Mouse (Mus musculus): ENCODE measurements around the gene Lingo4. TPM values are rescaled to one million over a fixed set of nuclear protein-coding genes. Genes with fewer than 3 reads are reported as not detected.

The Lingo4 gene
- polyA plus RNA-seq, 1 experiment = not detected

DNA sequence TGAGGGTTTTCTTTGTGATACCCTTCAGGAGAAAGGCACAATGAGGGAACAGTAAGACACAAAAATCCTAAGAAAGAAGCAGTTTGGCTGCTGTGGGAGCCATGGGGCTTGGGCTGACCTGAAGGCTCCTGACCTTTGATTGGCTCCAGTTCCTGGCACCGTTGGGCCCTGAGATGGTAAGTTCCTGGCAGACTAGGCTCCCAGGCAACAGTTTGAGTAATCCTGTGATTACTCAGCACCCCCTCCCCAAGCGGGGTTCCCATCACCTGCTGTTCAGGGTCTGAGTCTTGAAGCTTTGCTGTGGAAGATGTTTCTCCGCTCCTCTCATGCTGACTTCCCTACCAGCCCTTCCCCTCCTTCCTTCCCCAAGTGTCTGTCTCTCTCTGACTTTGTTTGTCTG lies 14.8 kb upstream of the Lingo4 start:
- TF ChIP-seq USF1 (IDR thresholded peaks at IDR 0.05; ENCODE audit: low read depth) (no peak), MYOG (IDR thresholded peaks at IDR 0.05; ENCODE audit: control insufficient read depth in 1 of 3, insufficient read depth in 1 of 3, insufficient read length in 2 of 3, low read depth in 2 of 3) (no peak), SRF (IDR thresholded peaks at IDR 0.05; ENCODE audit: control insufficient read depth, insufficient read length, low read depth) (no peak), E2F4 (IDR thresholded peaks at IDR 0.05; ENCODE audit: insufficient read depth) (no peak), MYOD1 (IDR thresholded peaks at IDR 0.05; ENCODE audit: control insufficient read depth in 1 of 3, insufficient read length in 2 of 3, low read depth in 2 of 3) (no peak), POLR2AphosphoS2 (IDR thresholded peaks at IDR 0.05; ENCODE audit: insufficient read length, low read depth) (no peak), TCF12 (IDR thresholded peaks at IDR 0.05; ENCODE audit: insufficient read depth, poor library complexity, severe bottlenecking) (no peak), MAX (IDR thresholded peaks at IDR 0.05; ENCODE audit: low read depth) (no peak), POLR2A (IDR thresholded peaks at IDR 0.05; ENCODE audit: insufficient read length, low read depth) (no peak), TCF3 (IDR thresholded peaks at IDR 0.05; ENCODE audit: insufficient read length, low read depth) (no peak), CEBPB (IDR thresholded peaks at IDR 0.05; ENCODE audit: insufficient read depth, poor library complexity, severe bottlenecking) (no peak), REST (IDR thresholded peaks at IDR 0.05; ENCODE audit: insufficient read depth, insufficient read length) (no peak)
- Histone ChIP-seq H3K27me3 (ENCODE audit: control insufficient read depth, insufficient read depth, insufficient read length) (peaks cover 5% of the 10 kb centered on the region), H3K79me2 (ENCODE audit: control insufficient read depth, insufficient read depth) (no peaks in the 10 kb centered on the region), H3K4me3 (no peak overlapping the region), H3K36me3 (ENCODE audit: control insufficient read depth, insufficient read depth) (no peaks in the 10 kb centered on the region), H3K4me2 (ENCODE audit: low read depth) (no peak overlapping the region), H3ac (ENCODE audit: control insufficient read depth, insufficient read length) (no peak overlapping the region)

DNA sequence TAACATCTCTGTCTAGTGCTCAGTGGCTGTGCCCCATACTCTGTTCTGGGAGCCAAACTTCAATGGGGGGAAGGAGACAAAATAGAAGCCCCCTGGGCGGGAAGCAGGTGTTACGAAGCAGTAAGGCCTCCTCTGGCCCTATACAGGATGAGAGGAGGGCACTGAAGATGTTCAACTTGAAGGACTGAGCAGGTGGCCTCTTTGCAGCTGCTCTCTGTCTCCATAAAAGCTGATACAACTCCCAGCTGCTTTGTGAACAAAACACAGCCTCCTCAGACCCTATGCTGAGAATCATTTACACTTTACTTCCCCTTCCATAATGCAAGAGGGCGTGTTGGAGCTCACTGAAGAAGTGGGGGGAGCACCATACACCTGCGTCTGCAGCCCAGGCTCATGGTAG lies 11.6 kb upstream of the Lingo4 start:
- Histone ChIP-seq H3ac (ENCODE audit: control insufficient read depth, insufficient read length) (no peak overlapping the region), H3K4me3 (no peak overlapping the region), H3K4me2 (ENCODE audit: low read depth) (no peak overlapping the region), H3K36me3 (ENCODE audit: control insufficient read depth, insufficient read depth) (no peaks in the 10 kb centered on the region), H3K27me3 (ENCODE audit: control insufficient read depth, insufficient read depth, insufficient read length) (peaks cover 5% of the 10 kb centered on the region), H3K79me2 (ENCODE audit: control insufficient read depth, insufficient read depth) (no peaks in the 10 kb centered on the region)
- no peak for TF ChIP-seq TCF3 (IDR thresholded peaks at IDR 0.05; ENCODE audit: insufficient read length, low read depth)
- peak in 2 of 3 experiments; percentile 22 to 71 for TF ChIP-seq MYOD1 (IDR thresholded peaks at IDR 0.05; ENCODE audit: control insufficient read depth in 1 of 3, insufficient read length in 2 of 3, low read depth in 2 of 3)
- TF ChIP-seq TCF12 (IDR thresholded peaks at IDR 0.05; ENCODE audit: insufficient read depth, poor library complexity, severe bottlenecking) = no peak

DNA sequence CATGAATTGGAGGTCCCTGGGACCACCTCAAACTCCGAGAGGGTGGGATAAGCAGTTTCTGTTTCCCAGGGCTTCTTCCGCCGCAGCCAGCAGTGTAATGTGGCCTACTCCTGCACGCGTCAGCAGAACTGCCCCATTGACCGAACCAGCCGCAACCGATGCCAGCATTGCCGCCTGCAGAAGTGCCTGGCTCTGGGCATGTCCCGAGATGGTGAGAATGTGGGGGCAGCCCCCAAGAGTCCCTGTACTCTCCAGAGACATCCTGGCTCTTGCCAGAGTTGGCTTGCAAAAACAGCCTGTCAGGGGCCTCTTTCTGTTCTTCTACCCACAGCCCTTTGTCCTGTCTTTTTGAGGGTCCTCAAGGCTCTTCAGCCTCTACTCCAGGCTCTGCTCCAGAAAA lies 10.9 kb upstream of the Lingo4 start:
- Histone ChIP-seq H3K36me3 (ENCODE audit: control insufficient read depth, insufficient read depth) (no peaks in the 10 kb centered on the region), H3K4me2 (ENCODE audit: low read depth) (no peak overlapping the region), H3K79me2 (ENCODE audit: control insufficient read depth, insufficient read depth) (no peaks in the 10 kb centered on the region), H3K4me3 (no peak overlapping the region), H3ac (ENCODE audit: control insufficient read depth, insufficient read length) (no peak overlapping the region), H3K27me3 (ENCODE audit: control insufficient read depth, insufficient read depth, insufficient read length) (peaks cover 5% of the 10 kb centered on the region)
- no peak for TF ChIP-seq SRF (IDR thresholded peaks at IDR 0.05; ENCODE audit: control insufficient read depth, insufficient read length, low read depth)
- TF ChIP-seq CEBPB (IDR thresholded peaks at IDR 0.05; ENCODE audit: insufficient read depth, poor library complexity, severe bottlenecking) = no peak
- TF ChIP-seq TCF3 (IDR thresholded peaks at IDR 0.05; ENCODE audit: insufficient read length, low read depth) = no peak
- no peak for TF ChIP-seq E2F4 (IDR thresholded peaks at IDR 0.05; ENCODE audit: insufficient read depth)
- TF ChIP-seq POLR2A (IDR thresholded peaks at IDR 0.05; ENCODE audit: insufficient read length, low read depth) = no peak
- TF ChIP-seq USF1 (IDR thresholded peaks at IDR 0.05; ENCODE audit: low read depth) = no peak
- no peak for TF ChIP-seq REST (IDR thresholded peaks at IDR 0.05; ENCODE audit: insufficient read depth, insufficient read length)
- no peak for TF ChIP-seq MYOG (IDR thresholded peaks at IDR 0.05; ENCODE audit: control insufficient read depth in 1 of 3, insufficient read depth in 1 of 3, insufficient read length in 2 of 3, low read depth in 2 of 3)
- TF ChIP-seq POLR2AphosphoS2 (IDR thresholded peaks at IDR 0.05; ENCODE audit: insufficient read length, low read depth) = no peak
- TF ChIP-seq MAX (IDR thresholded peaks at IDR 0.05; ENCODE audit: low read depth) = no peak
- no peak for TF ChIP-seq TCF12 (IDR thresholded peaks at IDR 0.05; ENCODE audit: insufficient read depth, poor library complexity, severe bottlenecking)
- no peak for TF ChIP-seq MYOD1 (IDR thresholded peaks at IDR 0.05; ENCODE audit: control insufficient read depth in 1 of 3, insufficient read length in 2 of 3, low read depth in 2 of 3)

DNA sequence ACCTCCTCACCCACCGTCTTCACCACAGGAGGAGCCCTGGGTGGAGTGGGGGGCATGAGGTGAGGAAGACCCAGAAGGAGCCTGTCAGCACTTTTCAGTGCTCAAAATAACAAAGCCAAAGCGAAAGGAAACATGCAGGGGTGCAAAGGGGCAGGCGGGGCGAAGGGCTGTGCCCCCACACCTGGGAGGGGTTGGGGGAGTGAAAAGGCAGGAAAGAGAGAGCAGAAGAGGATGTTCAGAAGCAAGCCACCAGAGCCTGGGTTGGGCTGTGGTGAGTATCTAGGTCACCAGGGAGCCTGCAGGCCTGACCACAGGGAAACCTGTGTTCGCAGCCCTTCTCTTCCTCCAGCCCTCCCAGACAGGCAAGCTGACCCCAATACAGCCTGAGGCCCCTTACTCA lies 10.3 kb upstream of the Lingo4 start:
- no peak overlapping the region for H3ac ChIP-seq (ENCODE audit: control insufficient read depth, insufficient read length)
- no peak overlapping the region for H3K4me2 ChIP-seq (ENCODE audit: low read depth)
- TF ChIP-seq POLR2AphosphoS2 (IDR thresholded peaks at IDR 0.05; ENCODE audit: insufficient read length, low read depth) = no peak
- peaks cover 5% of the 10 kb centered on the region for H3K27me3 ChIP-seq (ENCODE audit: control insufficient read depth, insufficient read depth, insufficient read length)
- no peaks in the 10 kb centered on the region for H3K36me3 ChIP-seq (ENCODE audit: control insufficient read depth, insufficient read depth)
- no peak overlapping the region for H3K4me3 ChIP-seq
- no peaks in the 10 kb centered on the region for H3K79me2 ChIP-seq (ENCODE audit: control insufficient read depth, insufficient read depth)

DNA sequence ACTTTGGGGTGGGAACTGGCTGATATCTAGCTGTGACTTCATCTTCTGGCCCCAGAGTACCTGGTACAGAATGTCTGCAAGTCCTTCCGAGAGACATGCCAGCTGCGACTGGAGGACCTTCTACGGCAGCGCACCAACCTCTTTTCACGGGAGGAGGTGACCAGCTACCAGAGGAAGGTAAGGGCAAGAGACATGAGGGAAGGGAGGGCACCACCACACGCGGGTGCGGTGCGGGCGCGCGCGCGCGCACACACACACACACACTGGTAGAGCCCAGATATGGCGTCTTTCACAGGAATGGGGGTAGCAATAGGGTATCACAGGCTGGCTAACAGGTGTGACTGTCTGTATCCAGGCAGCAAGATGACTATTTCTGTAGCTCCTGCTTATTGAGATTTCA lies 8.9 kb upstream of the Lingo4 start:
- no peak overlapping the region for H3K4me2 ChIP-seq (ENCODE audit: low read depth)
- H3K4me3 ChIP-seq = no peak overlapping the region
- no peaks in the 10 kb centered on the region for H3K79me2 ChIP-seq (ENCODE audit: control insufficient read depth, insufficient read depth)
- H3K27me3 ChIP-seq (ENCODE audit: control insufficient read depth, insufficient read depth, insufficient read length) = peaks cover 5% of the 10 kb centered on the region
- no peak for TF ChIP-seq MYOD1 (IDR thresholded peaks at IDR 0.05; ENCODE audit: control insufficient read depth in 1 of 3, insufficient read length in 2 of 3, low read depth in 2 of 3)
- TF ChIP-seq MYOG (IDR thresholded peaks at IDR 0.05; ENCODE audit: control insufficient read depth in 1 of 3, insufficient read depth in 1 of 3, insufficient read length in 2 of 3, low read depth in 2 of 3) = no peak
- TF ChIP-seq USF1 (IDR thresholded peaks at IDR 0.05; ENCODE audit: low read depth) = no peak
- TF ChIP-seq TCF3 (IDR thresholded peaks at IDR 0.05; ENCODE audit: insufficient read length, low read depth) = no peak
- no peak for TF ChIP-seq POLR2AphosphoS2 (IDR thresholded peaks at IDR 0.05; ENCODE audit: insufficient read length, low read depth)
- TF ChIP-seq TCF12 (IDR thresholded peaks at IDR 0.05; ENCODE audit: insufficient read depth, poor library complexity, severe bottlenecking) = no peak
- TF ChIP-seq E2F4 (IDR thresholded peaks at IDR 0.05; ENCODE audit: insufficient read depth) = no peak
- no peak for TF ChIP-seq MAX (IDR thresholded peaks at IDR 0.05; ENCODE audit: low read depth)
- TF ChIP-seq SRF (IDR thresholded peaks at IDR 0.05; ENCODE audit: control insufficient read depth, insufficient read length, low read depth) = no peak
- no peak for TF ChIP-seq CEBPB (IDR thresholded peaks at IDR 0.05; ENCODE audit: insufficient read depth, poor library complexity, severe bottlenecking)
- no peak for TF ChIP-seq POLR2A (IDR thresholded peaks at IDR 0.05; ENCODE audit: insufficient read length, low read depth)
- no peak for TF ChIP-seq REST (IDR thresholded peaks at IDR 0.05; ENCODE audit: insufficient read depth, insufficient read length)
- no peak overlapping the region for H3ac ChIP-seq (ENCODE audit: control insufficient read depth, insufficient read length)
- H3K36me3 ChIP-seq (ENCODE audit: control insufficient read depth, insufficient read depth) = no peaks in the 10 kb centered on the region
